Mouse (Mus musculus): ENCODE results near the gene Hoga1. TPM values are rescaled to one million over a fixed set of nuclear protein-coding genes. Genes with fewer than 3 reads are reported as not detected.

Gene Hoga1
- total and polyA plus RNA-seq, 3 experiments = not detected

DNA sequence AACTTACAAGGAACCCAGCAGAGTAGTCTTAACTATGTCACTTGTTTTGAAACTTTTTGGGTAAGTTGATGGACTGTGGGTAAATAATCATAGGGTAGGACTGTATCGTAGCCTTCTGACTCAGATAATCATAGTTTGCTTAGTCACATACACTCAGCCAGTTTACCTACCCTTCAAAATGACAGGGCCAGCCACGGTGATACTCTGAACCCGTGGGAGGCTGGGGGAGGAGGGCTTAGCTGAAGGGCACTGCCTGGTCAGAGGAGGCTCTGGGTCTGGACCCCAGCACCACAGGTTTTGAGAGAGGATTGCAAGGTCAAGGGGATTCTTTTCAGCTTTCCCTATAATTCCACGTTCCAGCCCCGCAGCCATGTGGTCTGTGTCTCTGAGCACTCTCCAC lies 73.2 kb downstream of the Hoga1 start:
- Histone ChIP-seq H3K9me3 (replicated peaks) (no peaks in the 10 kb centered on the region), H3K36me3 (replicated peaks) (peaks cover 77% of the 10 kb centered on the region), H3K27me3 (ENCODE audit: insufficient read depth, low read length) (no peaks in the 10 kb centered on the region), H3K4me1 (ENCODE audit: insufficient read depth, low read depth, low read length) (no peaks in the 10 kb centered on the region), H3K4me3 (ENCODE audit: low read depth, low read length) (no peak overlapping the region)
- no peak for TF ChIP-seq GATA1 (IDR thresholded peaks at IDR 0.05; ENCODE audit: borderline replicate concordance, low read length)
- ATAC-seq (ENCODE audit: extremely low read depth, insufficient number of reproducible peaks, low FRiP score, poor library complexity, severe bottlenecking) (no peak), DNase-seq (ENCODE audit: low spot score) (no peak)

DNA sequence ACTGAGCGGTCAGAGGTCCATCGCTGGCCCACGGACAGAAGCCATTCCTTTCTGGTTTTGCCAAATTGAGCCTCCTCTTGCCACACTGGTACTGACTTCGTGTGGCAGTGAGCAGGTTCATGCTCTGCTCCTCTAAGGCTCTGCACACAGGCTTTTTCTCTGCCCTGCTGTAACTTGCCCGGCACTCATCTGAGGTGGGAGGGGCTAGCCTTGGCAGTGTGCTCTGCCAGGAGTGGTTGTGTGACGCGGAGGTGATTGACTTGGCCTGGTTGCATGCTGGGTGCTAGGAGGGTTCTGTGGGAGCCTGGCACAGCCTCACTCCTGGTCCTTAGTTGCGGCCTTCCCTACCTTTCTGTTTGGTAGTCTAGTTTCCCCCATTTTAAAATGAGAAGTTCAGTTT lies 75.0 kb downstream of the Hoga1 start:
- no peak for DNase-seq (ENCODE audit: low spot score)
- TF ChIP-seq POLR2AphosphoS5 (IDR thresholded peaks at IDR 0.05; ENCODE audit: insufficient replicate concordance, low read depth, low read length) (no peak), TAL1 (conservative IDR thresholded peaks at IDR 0.05; ENCODE audit: low read depth, low read length) (no peak), GATA1 (IDR thresholded peaks at IDR 0.05; ENCODE audit: borderline replicate concordance, low read length) (no peak), CTCF (IDR thresholded peaks at IDR 0.05; ENCODE audit: low read depth, low read length) (no peak), GATA2 (IDR thresholded peaks at IDR 0.05; ENCODE audit: borderline replicate concordance, low read depth, low read length) (no peak)
- Histone ChIP-seq H3K4me1 (ENCODE audit: insufficient read depth, low read depth, low read length) (peaks cover 4% of the 10 kb centered on the region), H3K36me3 (replicated peaks) (peaks cover 90% of the 10 kb centered on the region), H3K9me3 (replicated peaks) (no peaks in the 10 kb centered on the region), H3K4me3 (ENCODE audit: low read depth, low read length) (no peak overlapping the region), H3K27me3 (ENCODE audit: insufficient read depth, low read length) (no peaks in the 10 kb centered on the region)
- no peak for ATAC-seq (ENCODE audit: extremely low read depth, insufficient number of reproducible peaks, low FRiP score, poor library complexity, severe bottlenecking)

Other genes with a start within 250 kb of the Hoga1 start
- 66.1 and 95.6 TPM in 2 replicates for gene Arhgap19, start 243.6 kb upstream of the Hoga1 start, total RNA-seq (2014; fragmentation: Nextera tagmentation)
- gene Arhgap19, start 243.6 kb upstream of the Hoga1 start, total RNA-seq (2017) = 41.0 and 46.9 TPM in 2 replicates
- gene Arhgap19, start 243.6 kb upstream of the Hoga1 start, polyA plus RNA-seq (2012) = 6.9 and 9.0 TPM in 2 replicates
- 11.4 and 13.5 TPM in 2 replicates for gene Frat1, start 215.6 kb upstream of the Hoga1 start, total RNA-seq (2014; fragmentation: Nextera tagmentation)
- 17.9 and 19.8 TPM in 2 replicates for gene Frat1, start 215.6 kb upstream of the Hoga1 start, total RNA-seq (2017)
- gene Frat1, start 215.6 kb upstream of the Hoga1 start, polyA plus RNA-seq (2012) = 41.1 and 52.6 TPM in 2 replicates
- 15.3 and 17.8 TPM in 2 replicates for gene Frat2, start 197.5 kb upstream of the Hoga1 start, total RNA-seq (2014; fragmentation: Nextera tagmentation)
- 23.4 and 30.4 TPM in 2 replicates for gene Frat2, start 197.5 kb upstream of the Hoga1 start, total RNA-seq (2017)
- 42.6 and 60.2 TPM in 2 replicates for gene Frat2, start 197.5 kb upstream of the Hoga1 start, polyA plus RNA-seq (2012)
- gene Rrp12, start 149.4 kb upstream of the Hoga1 start, total RNA-seq (2014; fragmentation: Nextera tagmentation) = 14.9 and 16.9 TPM in 2 replicates
- 13.5 and 16.5 TPM in 2 replicates for gene Rrp12, start 149.4 kb upstream of the Hoga1 start, total RNA-seq (2017)
- 31.0 and 33.8 TPM in 2 replicates for gene Rrp12, start 149.4 kb upstream of the Hoga1 start, polyA plus RNA-seq (2012)
- 910 and 922 TPM in 2 replicates for gene Pgam1, start 133.7 kb upstream of the Hoga1 start, total RNA-seq (2014; fragmentation: Nextera tagmentation)
- 501 and 541 TPM in 2 replicates for gene Pgam1, start 133.7 kb upstream of the Hoga1 start, total RNA-seq (2017)
- gene Pgam1, start 133.7 kb upstream of the Hoga1 start, polyA plus RNA-seq (2012) = 573 and 600 TPM in 2 replicates
- gene Exosc1, start 112.2 kb upstream of the Hoga1 start, total RNA-seq (2014; fragmentation: Nextera tagmentation) = 81.0 and 95.9 TPM in 2 replicates
- 50.2 and 52.2 TPM in 2 replicates for gene Exosc1, start 112.2 kb upstream of the Hoga1 start, total RNA-seq (2017)
- 20.3 and 29.3 TPM in 2 replicates for gene Exosc1, start 112.2 kb upstream of the Hoga1 start, polyA plus RNA-seq (2012)
- 36.7 and 45.4 TPM in 2 replicates for gene Zdhhc16, start 112.1 kb upstream of the Hoga1 start, total RNA-seq (2014; fragmentation: Nextera tagmentation)
- gene Zdhhc16, start 112.1 kb upstream of the Hoga1 start, total RNA-seq (2017) = 27.8 and 29.7 TPM in 2 replicates
- 25.6 and 34.0 TPM in 2 replicates for gene Zdhhc16, start 112.1 kb upstream of the Hoga1 start, polyA plus RNA-seq (2012)
- 27.5 and 39.4 TPM in 2 replicates for gene Mms19, start 64.5 kb upstream of the Hoga1 start, total RNA-seq (2014; fragmentation: Nextera tagmentation)
- 26.2 and 31.7 TPM in 2 replicates for gene Mms19, start 64.5 kb upstream of the Hoga1 start, total RNA-seq (2017)
- 16.1 and 17.4 TPM in 2 replicates for gene Mms19, start 64.5 kb upstream of the Hoga1 start, polyA plus RNA-seq (2012)
- gene Ubtd1, start 63.8 kb upstream of the Hoga1 start, total RNA-seq (2014; fragmentation: Nextera tagmentation) = 2.6 and 19.9 TPM in 2 replicates
- 4.8 and 7.7 TPM in 2 replicates for gene Ubtd1, start 63.8 kb upstream of the Hoga1 start, total RNA-seq (2017)
- 4.0 and 4.2 TPM in 2 replicates for gene Ubtd1, start 63.8 kb upstream of the Hoga1 start, polyA plus RNA-seq (2012)
- not detected in 2 replicates for gene Ankrd2, start 9.6 kb upstream of the Hoga1 start, total RNA-seq (2014; fragmentation: Nextera tagmentation)
- gene Ankrd2, start 9.6 kb upstream of the Hoga1 start, total RNA-seq (2017) = 0.23 TPM in 1 of 2 replicates, not detected in the other
- gene Ankrd2, start 9.6 kb upstream of the Hoga1 start, polyA plus RNA-seq (2012) = not detected in 2 replicates
- not detected in 2 replicates for gene 4933411K16Rik, start 6.6 kb downstream of the Hoga1 start, total RNA-seq (2014; fragmentation: Nextera tagmentation)
- not detected in 2 replicates for gene 4933411K16Rik, start 6.6 kb downstream of the Hoga1 start, total RNA-seq (2017)
- gene 4933411K16Rik, start 6.6 kb downstream of the Hoga1 start, polyA plus RNA-seq (2012) = not detected in 2 replicates
- not detected in 2 replicates for gene Morn4, start 40.7 kb downstream of the Hoga1 start, total RNA-seq (2014; fragmentation: Nextera tagmentation)
- gene Morn4, start 40.7 kb downstream of the Hoga1 start, total RNA-seq (2017) = 0.27 and 0.29 TPM in 2 replicates
- gene Morn4, start 40.7 kb downstream of the Hoga1 start, polyA plus RNA-seq (2012) = 0.23 and 0.35 TPM in 2 replicates
- gene Pi4k2a, start 44.9 kb downstream of the Hoga1 start, total RNA-seq (2014; fragmentation: Nextera tagmentation) = 8.5 and 10.7 TPM in 2 replicates
- 5.5 and 6.3 TPM in 2 replicates for gene Pi4k2a, start 44.9 kb downstream of the Hoga1 start, total RNA-seq (2017)
- gene Pi4k2a, start 44.9 kb downstream of the Hoga1 start, polyA plus RNA-seq (2012) = 13.8 and 14.5 TPM in 2 replicates
- gene Avpi1, start 83.4 kb downstream of the Hoga1 start, total RNA-seq (2014; fragmentation: Nextera tagmentation) = 2.8 and 5.1 TPM in 2 replicates
- gene Avpi1, start 83.4 kb downstream of the Hoga1 start, total RNA-seq (2017) = 2.2 and 5.2 TPM in 2 replicates
- 12.6 and 15.2 TPM in 2 replicates for gene Avpi1, start 83.4 kb downstream of the Hoga1 start, polyA plus RNA-seq (2012)
- gene Marveld1, start 101.8 kb downstream of the Hoga1 start, total RNA-seq (2014; fragmentation: Nextera tagmentation) = not detected in 2 replicates
- gene Marveld1, start 101.8 kb downstream of the Hoga1 start, total RNA-seq (2017) = 0.11 TPM in 1 of 2 replicates, not detected in the other
- not detected in 2 replicates for gene Marveld1, start 101.8 kb downstream of the Hoga1 start, polyA plus RNA-seq (2012)
- gene Zfyve27, start 118.3 kb downstream of the Hoga1 start, total RNA-seq (2014; fragmentation: Nextera tagmentation) = 17.2 and 17.6 TPM in 2 replicates
- 16.9 and 19.9 TPM in 2 replicates for gene Zfyve27, start 118.3 kb downstream of the Hoga1 start, total RNA-seq (2017)
- 12.9 and 14.7 TPM in 2 replicates for gene Zfyve27, start 118.3 kb downstream of the Hoga1 start, polyA plus RNA-seq (2012)
- gene Sfrp5, start 156.6 kb downstream of the Hoga1 start, total RNA-seq (2014; fragmentation: Nextera tagmentation) = not detected in 2 replicates
- gene Sfrp5, start 156.6 kb downstream of the Hoga1 start, total RNA-seq (2017) = not detected in 2 replicates
- not detected in 2 replicates for gene Sfrp5, start 156.6 kb downstream of the Hoga1 start, polyA plus RNA-seq (2012)
- not detected in 2 replicates for gene Golga7b, start 202.0 kb downstream of the Hoga1 start, total RNA-seq (2014; fragmentation: Nextera tagmentation)
- 0.11 TPM in 1 of 2 replicates, not detected in the other for gene Golga7b, start 202.0 kb downstream of the Hoga1 start, total RNA-seq (2017)
- gene Golga7b, start 202.0 kb downstream of the Hoga1 start, polyA plus RNA-seq (2012) = not detected in 2 replicates

Data from G1E (cell line).